Comparison of ENCODE assay signal across 11 mouse cellular contexts in the genomic region with DNA sequence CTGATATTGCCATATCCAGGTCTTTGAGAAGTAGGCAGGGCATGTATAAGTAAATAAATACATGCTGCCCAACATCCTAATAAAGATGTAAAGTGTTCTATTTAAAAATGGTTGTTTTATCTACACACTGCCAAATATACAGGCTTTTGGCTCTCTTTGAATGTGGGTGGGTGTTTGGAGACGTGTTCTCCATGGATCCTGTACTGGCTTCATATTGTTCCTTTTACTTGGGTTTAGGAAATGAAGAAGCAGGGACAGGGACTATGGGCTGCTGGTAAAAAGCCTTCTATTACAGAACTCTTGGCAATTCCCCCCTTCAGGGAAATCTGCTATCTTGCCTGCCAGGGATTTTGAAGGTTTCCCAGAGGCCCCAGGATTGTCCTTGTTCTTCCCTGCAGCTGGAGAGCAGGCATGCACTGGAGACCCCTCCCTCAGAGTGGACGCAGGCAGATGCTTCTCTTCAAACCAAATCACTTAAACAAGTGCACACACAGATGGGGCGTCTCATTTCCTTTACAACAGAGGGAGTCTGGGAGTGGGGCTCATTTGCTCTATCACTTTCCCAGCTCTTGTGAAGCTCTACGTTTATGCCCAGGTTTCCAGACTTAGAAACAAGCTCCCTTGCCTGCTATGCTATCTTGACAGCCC.
A peak's percentile ranks its signal among the peaks of the same experiment; 100 is the strongest.
DNase-seq lines count a peak whose midpoint lies in the region; ATAC-seq and TF ChIP-seq lines count a peak whose summit lies in the region.
"Had no signal": no experiment of that assay in that cellular context is flagged by ENCODE, and none has a peak within 500 bp of the region (broad histone marks: within the 10 kb centered on the region; RNA-seq: fewer than 3 reads in every experiment).

No protein-coding gene starts in this region.

- no peaks in the 10 kb centered on the region for H3K36me3 ChIP-seq in testis, adult 2 months (ENCODE audit: control insufficient read depth, insufficient read depth, low read length)
- H3K36me3 ChIP-seq in lung, postnatal 0 days (ENCODE audit: insufficient read depth, low read length), result no peaks in the 10 kb centered on the region
- no peaks in the 10 kb centered on the region for H3K36me3 ChIP-seq in hindbrain, postnatal 0 days (ENCODE audit: insufficient read depth, low read length)
- H3K36me3 ChIP-seq: neural tube, embryonic 12.5 days had no signal

- peak; percentile 7 for DNase-seq in gastrocnemius, adult 18-20 months (ENCODE audit: low spot score)
- no peak for DNase-seq in gastrocnemius, adult 8-10 months (ENCODE audit: low spot score in 2 of 2)
- no peak for DNase-seq in testis, postnatal 14 days (ENCODE audit: low spot score)
- peak; percentile 46 for DNase-seq in lung, postnatal 0 days (ENCODE audit: low spot score)
- no peak for DNase-seq in left cerebral cortex, adult 11 months (ENCODE audit: low spot score)
- DNase-seq in hindbrain, postnatal 0 days (ENCODE audit: low spot score), result no peak

- no peaks in the 10 kb centered on the region for H3K4me1 ChIP-seq in testis, adult 2 months (ENCODE audit: control insufficient read depth, insufficient read depth, low read length)
- H3K4me1 ChIP-seq in lung, postnatal 0 days (ENCODE audit: insufficient read depth, low read depth, low read length), result no peaks in the 10 kb centered on the region; the same call in 1 of the 2 replicates
- peaks cover 7% of the 10 kb centered on the region; the same call in 1 of the 2 replicates for H3K4me1 ChIP-seq in hindbrain, postnatal 0 days (ENCODE audit: insufficient read depth, low read length)
- H3K4me1 ChIP-seq: forebrain, embryonic 13.5 days; neural tube, embryonic 12.5 days had no signal

- no peak overlapping the region for H3K4me3 ChIP-seq in testis, adult 2 months (ENCODE audit: control insufficient read depth, low read depth, low read length)
- no peak overlapping the region for H3K4me3 ChIP-seq in lung, postnatal 0 days (ENCODE audit: low read depth, low read length)
- no peak overlapping the region for H3K4me3 ChIP-seq in hindbrain, postnatal 0 days (ENCODE audit: low read length)
- H3K4me3 ChIP-seq: forebrain, embryonic 13.5 days; neural tube, embryonic 12.5 days had no signal

- no peak for TF ChIP-seq POLR2A in testis, adult 2 months (IDR thresholded peaks at IDR 0.05; ENCODE audit: control insufficient read depth, low read depth, low read length)

- ATAC-seq in lung, postnatal 0 days, result peak; percentile 80
- ATAC-seq in cerebellum, adult (ENCODE audit: insufficient number of reproducible peaks, low FRiP score, low TSS enrichment), result no peak
- no peak for ATAC-seq in hindbrain, postnatal 0 days
- ATAC-seq: forebrain, embryonic 13.5 days had no signal

- H3K9ac ChIP-seq in lung, postnatal 0 days (replicated peaks; ENCODE audit: low read depth), result no peak overlapping the region
- H3K9ac ChIP-seq in hindbrain, postnatal 0 days (replicated peaks; ENCODE audit: low read length), result no peak overlapping the region
- H3K9ac ChIP-seq: forebrain, embryonic 13.5 days; hindbrain, embryonic 14.5 days; neural tube, embryonic 12.5 days had no signal

- WGBS in lung, postnatal 0 days, result 15% methylated on average over 4 of the region's 4 CpGs
- 42% methylated on average over 4 of the region's 4 CpGs for WGBS in hindbrain, postnatal 0 days

- H3K9me3 ChIP-seq in lung, postnatal 0 days (ENCODE audit: low read length), result no peaks in the 10 kb centered on the region
- no peaks in the 10 kb centered on the region for H3K9me3 ChIP-seq in hindbrain, postnatal 0 days (ENCODE audit: low read length)
- H3K9me3 ChIP-seq: forebrain, embryonic 13.5 days; neural tube, embryonic 12.5 days had no signal

- H3K4me2 ChIP-seq in lung, postnatal 0 days (replicated peaks; ENCODE audit: low read depth, low read length), result no peak overlapping the region
- no peak overlapping the region for H3K4me2 ChIP-seq in hindbrain, postnatal 0 days (ENCODE audit: low read depth, low read length)
- H3K4me2 ChIP-seq: forebrain, embryonic 13.5 days; hindbrain, embryonic 14.5 days; neural tube, embryonic 12.5 days had no signal

- H3K27ac ChIP-seq in testis, adult 2 months (ENCODE audit: control insufficient read depth, insufficient read depth, low read depth, low read length), result peak overlapping the region; percentile 58
- peak overlapping the region; percentile 39 for H3K27ac ChIP-seq in lung, postnatal 0 days (ENCODE audit: low read length)
- no peak overlapping the region for H3K27ac ChIP-seq in hindbrain, postnatal 0 days
- H3K27ac ChIP-seq: forebrain, embryonic 13.5 days; hindbrain, embryonic 14.5 days; neural tube, embryonic 12.5 days had no signal

- TF ChIP-seq CTCF in testis, adult 2 months (IDR thresholded peaks at IDR 0.05; ENCODE audit: control insufficient read depth, insufficient read depth, insufficient replicate concordance, low read depth, low read length), result no peak
- TF ChIP-seq CTCF in lung, postnatal 0 days (IDR thresholded peaks at IDR 0.05), result no peak
- no peak for TF ChIP-seq CTCF in hindbrain, postnatal 0 days (IDR thresholded peaks at IDR 0.05; ENCODE audit: low read depth)

- H3K27me3 ChIP-seq in testis, adult 2 months (ENCODE audit: control insufficient read depth, insufficient read depth, low read length), result no peaks in the 10 kb centered on the region
- H3K27me3 ChIP-seq in lung, postnatal 0 days (replicated peaks; ENCODE audit: insufficient read depth, low read length), result no peaks in the 10 kb centered on the region
- no peaks in the 10 kb centered on the region for H3K27me3 ChIP-seq in hindbrain, postnatal 0 days (ENCODE audit: insufficient read depth, low read length)
- H3K27me3 ChIP-seq: forebrain, embryonic 13.5 days; neural tube, embryonic 12.5 days had no signal

- no peak for TF ChIP-seq EP300 in lung, postnatal 0 days (IDR thresholded peaks at IDR 0.05)

Comparison
In these comparisons a context has a peak if more than half of its experiments do, and no peak if none do; other contexts are left out.
1. DNase-seq: peak in gastrocnemius, adult 18-20 months (single experiment) and lung, postnatal 0 days (single experiment); none in gastrocnemius, adult 8-10 months (0 of 2), testis, postnatal 14 days (single experiment), left cerebral cortex, adult 11 months (single experiment) and hindbrain, postnatal 0 days (single experiment).